Mouse (Mus musculus) thymus, postnatal 0 days (tissue): ENCODE data around the gene Tmem256. TPM values are rescaled to one million over a fixed set of nuclear protein-coding genes. Genes with fewer than 3 reads are reported as not detected.
A peak's percentile ranks its signal among the peaks of the same experiment; 100 is the strongest.
"Not testable (repeated sequence)": the region's sequence is repeated elsewhere in the genome, so short reads cannot be mapped to it uniquely, and the experiment has no call there.

Experiments used
- DNase-seq: peaks from one replicate; pipeline ENCODE4 v3.0.0-alpha.2; 2015; ENCODE audit warnings: low spot score
- polyA plus RNA-seq: library from polyadenylated mRNA; unstranded; fragments of >200 nt; fragmentation: Nextera tagmentation; extraction: Ambion mirVana; gene quantifications from 2 replicates; pipeline ENCODE4 v1.2.1, GENCODE M21; 2015

Gene Tmem256
- polyA plus RNA-seq, 1 experiment from 2014 or later = 325 TPM

GRCm38 (mm10) chr11:69854680-69855079, 16.4 kb downstream of the Tmem256 start:
- no peak for DNase-seq

- DNase-seq = peak; percentile 48
These were observed 17.0 kb downstream of the Tmem256 start for GRCm38 (mm10) chr11:69855347-69855746.

GRCm38 (mm10) chr11:69858113-69858998, 20.0 kb downstream of the Tmem256 start, which contains the start of gene Tnk1:
Tnk1 (minus strand) TSS chr11:69858730.
- no peak for DNase-seq

- DNase-seq = not testable (repeated sequence)
These were observed 25.4 kb downstream of the Tmem256 start for GRCm38 (mm10) chr11:69863729-69864128.

DNA sequence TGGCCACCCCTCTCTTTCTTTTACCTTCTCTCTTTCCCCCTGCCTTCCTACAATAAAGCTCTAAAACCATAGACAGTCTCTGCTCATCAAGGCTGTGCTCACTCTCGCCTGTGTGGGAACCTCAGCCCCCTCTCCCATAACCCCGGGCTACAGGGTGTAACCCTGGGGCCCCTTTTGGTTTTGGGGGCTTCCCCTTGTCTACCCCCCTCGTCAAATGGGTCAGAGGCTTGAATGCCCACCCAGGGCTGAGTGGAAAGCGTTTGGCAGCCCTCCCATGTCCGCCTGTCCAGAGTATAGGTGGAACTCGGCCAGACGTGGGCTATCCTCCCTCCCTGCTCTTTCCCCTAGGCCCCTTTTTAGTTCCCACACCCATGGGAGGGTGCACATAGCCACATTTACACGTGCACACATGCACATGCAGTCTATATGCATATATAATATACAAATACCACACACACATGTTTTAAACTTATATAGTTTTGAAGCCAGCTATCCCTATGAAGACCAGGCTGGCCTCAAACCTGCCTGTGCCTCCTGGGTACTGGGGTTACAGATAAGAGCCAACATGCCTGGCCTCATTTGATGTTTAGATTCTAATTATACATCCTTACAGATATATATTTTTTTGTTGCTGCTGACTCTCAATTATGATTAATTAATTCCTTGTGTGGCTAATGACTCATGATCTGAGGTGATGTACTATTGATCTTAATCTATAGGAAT, 26.0 kb downstream of the Tmem256 start:
- DNase-seq = no peak

DNA sequence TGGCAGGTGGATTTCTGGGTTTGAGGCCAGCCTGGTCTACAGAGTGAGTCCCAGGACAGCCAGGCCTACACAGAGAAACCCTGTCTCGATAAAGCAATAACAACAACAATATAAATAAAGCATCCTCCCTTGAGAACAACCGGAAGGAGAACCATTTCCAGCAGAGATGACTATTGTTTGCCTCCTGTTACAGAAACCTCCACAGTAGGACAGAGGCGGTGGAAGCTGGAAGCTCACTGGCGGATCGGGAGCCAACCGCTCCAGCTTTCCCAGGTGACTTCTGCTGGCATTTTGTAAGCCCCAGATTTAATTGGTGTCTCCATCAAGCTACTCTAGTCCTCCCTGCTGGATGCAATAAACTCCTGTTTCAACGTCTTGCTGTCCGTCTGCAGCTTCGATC, 27.2 kb downstream of the Tmem256 start:
- no peak for DNase-seq

GRCm38 (mm10) chr11:69867335-69867734, 29.0 kb downstream of the Tmem256 start:
- DNase-seq = no peak

GRCm38 (mm10) chr11:69870289-69871069, 32.2 kb downstream of the Tmem256 start:
- no peak for DNase-seq

DNA sequence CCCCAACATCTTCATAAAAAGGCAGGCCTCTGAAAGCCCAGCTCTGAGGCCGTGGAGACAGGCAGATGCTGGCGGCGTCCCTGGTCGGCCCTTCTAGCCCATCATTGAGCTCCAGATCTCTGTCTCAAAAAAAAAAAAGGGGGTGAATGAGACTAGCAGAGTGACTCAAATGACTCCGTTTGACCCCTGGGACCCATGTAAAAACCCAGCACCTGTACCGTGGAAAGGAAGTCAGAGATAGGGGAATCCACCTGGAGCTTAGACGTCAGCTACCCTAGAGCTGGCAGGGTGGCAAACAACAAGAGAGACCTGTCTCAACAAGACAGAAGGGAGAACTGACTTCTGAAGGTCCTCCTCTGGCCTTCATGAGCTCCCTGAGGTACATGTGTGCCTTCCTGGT, 33.5 kb downstream of the Tmem256 start:
- DNase-seq = no peak

- DNase-seq = no peak
These were observed 34.1 kb downstream of the Tmem256 start for GRCm38 (mm10) chr11:69872451-69872850.

GRCm38 (mm10) chr11:69876186-69876585, 37.9 kb downstream of the Tmem256 start:
- DNase-seq = no peak

- peak; percentile 95 for DNase-seq
These were observed 38.6 kb downstream of the Tmem256 start for GRCm38 (mm10) chr11:69876867-69877266.

DNA sequence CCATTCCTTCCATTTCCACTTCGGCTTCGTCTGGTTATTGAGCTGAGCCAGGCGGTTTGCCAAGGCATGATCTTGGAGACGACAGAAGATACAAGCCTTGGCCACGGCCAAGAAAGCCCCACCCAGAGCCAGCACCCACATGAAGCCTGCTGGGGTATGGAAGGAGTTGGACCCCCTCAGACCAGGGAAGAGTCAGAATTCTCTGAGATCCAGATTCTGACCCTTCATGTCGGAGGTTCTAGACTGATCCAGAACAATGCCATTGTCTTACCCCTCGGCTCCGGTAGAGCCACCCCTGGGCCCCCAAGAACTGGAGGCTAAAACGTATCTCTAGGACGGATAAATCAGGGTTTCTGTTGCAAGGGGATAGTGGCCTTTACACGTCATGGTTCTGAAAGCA, 39.6 kb downstream of the Tmem256 start, which contains the start of gene Tmem95:
TSS of gene Tmem95 (minus strand) at position 141 of the 400 bp plus-strand sequence.
- DNase-seq = no peak

DNA sequence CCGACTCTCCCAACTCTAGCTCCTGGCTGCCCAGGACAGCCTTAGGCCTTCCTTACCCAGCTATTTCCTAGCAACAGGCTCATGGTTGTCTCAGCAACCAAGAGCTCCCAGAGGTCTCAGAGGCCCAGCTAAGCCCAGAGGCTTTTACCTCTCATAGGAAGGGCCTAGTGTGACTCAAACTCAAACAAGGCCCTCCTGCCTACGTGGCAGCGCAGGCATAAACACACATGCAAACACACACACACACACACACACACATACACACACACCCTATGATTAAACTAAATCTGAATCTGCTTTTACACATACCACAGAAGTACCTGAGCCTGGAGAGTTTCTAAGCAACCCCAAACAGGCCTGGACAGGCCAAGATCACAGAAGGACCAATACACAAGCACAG, 40.1 kb downstream of the Tmem256 start:
- DNase-seq = no peak

DNA sequence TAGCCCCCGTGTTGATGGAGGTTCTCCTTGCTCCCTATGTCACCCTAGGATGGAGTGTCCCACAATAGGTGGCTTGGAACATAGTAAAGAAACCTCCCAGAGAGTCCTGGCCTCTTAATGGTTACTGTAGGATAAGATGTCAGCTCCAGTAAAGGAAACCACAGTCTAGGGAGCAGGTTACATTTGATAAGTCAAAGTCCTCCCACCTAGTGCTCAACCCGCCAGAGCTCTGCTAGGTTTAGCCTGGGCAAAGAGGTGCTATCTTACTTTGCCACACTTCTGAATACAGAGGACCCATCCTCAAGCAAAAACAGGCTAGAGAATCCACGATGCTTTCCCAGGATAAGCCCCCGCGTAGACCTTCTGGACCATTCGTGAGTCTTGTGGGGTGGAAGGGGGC, 40.6 kb downstream of the Tmem256 start:
- no peak for DNase-seq

DNA sequence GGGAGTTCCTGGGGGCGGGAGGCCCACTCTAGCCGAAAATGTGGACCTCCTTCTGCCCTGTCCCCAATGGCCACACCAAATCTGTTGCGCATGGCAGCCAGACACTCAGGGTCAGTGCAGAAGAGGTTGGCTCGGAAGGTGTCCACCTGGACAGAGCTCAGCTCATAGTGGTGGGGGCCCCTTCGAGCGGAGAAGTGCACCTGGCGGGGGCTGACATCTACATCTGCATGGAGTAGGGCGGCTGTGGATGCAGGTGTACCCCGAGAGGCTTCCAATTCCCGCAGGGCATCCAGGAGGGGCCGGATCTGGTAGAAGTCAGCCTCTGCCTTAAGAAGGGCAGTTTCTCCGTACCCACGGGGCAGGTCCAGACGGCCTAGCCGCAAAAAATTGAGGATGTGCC, 41.4 kb downstream of the Tmem256 start:
- no peak for DNase-seq

GRCm38 (mm10) chr11:69880506-69880852, 42.2 kb downstream of the Tmem256 start:
- peak; percentile 58 for DNase-seq

DNA sequence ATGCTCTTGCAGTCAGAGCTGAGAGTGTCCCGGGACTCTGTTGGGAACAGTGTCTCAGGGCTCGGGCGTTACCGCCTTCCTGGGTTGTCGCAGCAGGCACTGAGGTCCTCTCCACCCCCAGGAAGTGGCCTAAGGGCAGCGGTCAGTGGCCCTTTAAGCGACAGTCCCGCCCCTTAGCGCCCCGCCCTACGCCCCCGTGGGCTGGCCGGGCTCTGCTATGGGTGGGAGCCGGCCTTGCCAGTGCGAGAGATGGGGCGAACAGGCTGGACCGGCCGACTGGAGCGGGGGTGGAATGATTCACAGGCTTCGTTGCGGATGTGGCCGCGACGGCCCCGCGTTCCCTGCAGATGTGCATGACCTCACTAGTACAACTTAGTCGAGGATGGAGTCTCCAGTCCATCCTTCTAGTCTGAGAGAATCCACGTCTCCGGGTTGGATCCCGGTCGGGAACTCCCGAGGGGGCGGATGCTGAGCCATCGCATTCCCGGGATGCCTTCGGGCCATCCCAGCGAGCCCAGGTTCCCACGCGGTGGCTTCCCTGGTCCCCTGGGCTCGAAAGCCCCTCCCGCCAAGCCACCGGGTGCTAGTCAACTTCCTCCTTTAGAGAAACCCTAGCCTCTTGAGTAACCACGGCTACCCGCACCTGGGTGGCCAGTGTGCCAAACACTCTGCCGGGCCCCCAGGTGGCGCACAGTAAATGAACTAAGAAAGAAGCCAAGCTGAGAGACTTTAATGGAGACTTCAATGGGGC, 42.7 kb downstream of the Tmem256 start, which contains the start of gene Kctd11:
TSS of gene Kctd11 (minus strand) at position 554 of the 751 bp plus-strand sequence.
- DNase-seq = peak; percentile 80

DNA sequence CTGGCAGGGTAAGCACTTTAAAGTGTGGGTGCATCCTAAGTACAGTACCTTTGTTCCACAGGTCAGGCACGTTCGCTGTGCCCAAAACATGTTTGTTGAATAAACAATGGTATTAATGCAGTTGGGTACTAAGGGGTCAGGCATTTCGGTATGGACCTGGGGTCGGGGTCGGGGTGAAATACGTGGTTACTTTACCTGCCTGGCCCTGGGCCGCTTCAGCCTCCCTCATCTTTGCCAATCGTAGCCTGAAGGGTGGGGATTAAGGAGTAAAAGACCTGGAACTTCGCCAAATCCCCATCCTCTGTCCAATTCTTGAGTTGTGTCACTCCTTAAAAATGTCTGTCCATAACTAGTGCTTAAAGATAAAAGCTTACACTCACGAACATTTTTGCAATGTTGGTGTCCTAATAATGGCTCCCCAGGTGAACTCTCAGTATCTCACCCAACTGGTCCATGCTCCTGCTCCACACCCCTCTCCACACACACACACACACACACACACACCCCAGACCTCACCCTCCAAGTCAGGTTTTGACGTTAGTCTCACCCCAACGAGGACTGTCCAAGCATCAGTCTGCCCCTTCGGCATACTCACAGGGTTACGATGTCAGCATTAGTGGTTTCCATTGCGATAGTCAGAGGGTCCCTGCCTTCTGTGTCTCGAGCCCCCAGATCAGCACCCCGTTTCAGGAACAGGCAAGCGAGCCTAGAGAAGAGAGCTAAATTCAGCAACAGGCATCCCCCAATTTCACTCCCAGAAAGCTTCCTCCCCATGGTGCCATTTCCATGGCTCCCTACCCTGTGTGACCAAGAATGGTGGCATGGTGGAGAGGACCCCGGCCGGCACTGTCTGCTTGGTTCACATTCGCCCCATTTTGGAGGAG, 43.7 kb downstream of the Tmem256 start:
- DNase-seq = no peak

DNA sequence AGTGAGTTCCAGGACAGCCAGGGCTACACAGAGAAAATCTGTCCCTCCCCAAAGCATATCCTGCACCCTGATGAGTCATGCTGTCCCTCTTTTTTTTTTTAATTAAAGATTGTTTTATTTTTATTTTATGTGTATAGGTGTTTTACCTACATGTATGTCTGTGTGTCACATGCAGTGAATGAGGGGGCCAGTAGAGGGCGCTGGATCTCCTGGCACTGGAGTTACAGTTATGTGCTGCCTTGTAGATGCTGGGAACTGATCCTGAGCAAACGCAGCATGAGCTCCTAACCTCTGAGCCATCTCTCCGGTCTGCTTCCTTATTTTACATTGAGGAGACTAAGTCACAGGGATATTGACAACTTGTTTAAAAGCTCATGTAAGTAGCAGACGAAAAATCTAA, 44.8 kb downstream of the Tmem256 start:
- peak; percentile 59 for DNase-seq
